In genomic region chr9:108111101-108111592, GRCm38 (mm10) we compare ENCODE assay signal across 7 mouse cellular contexts. TPM values are rescaled to one million over a fixed set of nuclear protein-coding genes. Genes with fewer than 3 reads are reported as not detected.
A peak's percentile ranks its signal among the peaks of the same experiment; 100 is the strongest.
DNase-seq lines count a peak whose midpoint lies in the region; ATAC-seq lines count a peak whose summit lies in the region.

No protein-coding gene starts in this region.

- H3K4me1 ChIP-seq in lung, embryonic 15.5 days, result peaks cover 12% of the 10 kb centered on the region
- H3K4me1 ChIP-seq in forebrain, embryonic 14.5 days (ENCODE audit: control insufficient read depth, insufficient read depth, low read length), result no peaks in the 10 kb centered on the region
- H3K4me1 ChIP-seq in limb, embryonic 15.5 days, result peaks cover 22% of the 10 kb centered on the region
- no peaks in the 10 kb centered on the region for H3K4me1 ChIP-seq in neural tube, embryonic 14.5 days (ENCODE audit: control insufficient read depth, insufficient read depth, low read length)

- no peak for DNase-seq in lung, adult 18-20 months
- peak; percentile 37 for DNase-seq in forebrain, embryonic 14.5 days (ENCODE audit: low spot score)
- DNase-seq in urinary bladder, postnatal 14 days (ENCODE audit: low spot score), result no peak
- no peak for DNase-seq in yolk sac, embryonic 10.5 days (ENCODE audit: low spot score)

- H3K27ac ChIP-seq in lung, embryonic 15.5 days, result no peak overlapping the region; the same call in 1 of the 2 replicates
- 0 out of 2 replicates have a peak overlapping the region, but pooled peaks have one; percentile 14 for H3K27ac ChIP-seq in forebrain, embryonic 14.5 days (ENCODE audit: low read depth, low read length)
- H3K27ac ChIP-seq in limb, embryonic 15.5 days, result 0 out of 2 replicates have a peak overlapping the region, but pooled peaks have one; percentile 8
- no peak overlapping the region for H3K27ac ChIP-seq in neural tube, embryonic 14.5 days (ENCODE audit: low read depth, low read length)

- H3K36me3 ChIP-seq in lung, embryonic 15.5 days, result no peaks in the 10 kb centered on the region
- peaks cover 75% of the 10 kb centered on the region for H3K36me3 ChIP-seq in forebrain, embryonic 14.5 days (ENCODE audit: control insufficient read depth, insufficient read depth, low read length)
- no peaks in the 10 kb centered on the region for H3K36me3 ChIP-seq in limb, embryonic 15.5 days
- H3K36me3 ChIP-seq in neural tube, embryonic 14.5 days (ENCODE audit: control insufficient read depth, insufficient read depth, low read length), result peaks cover 34% of the 10 kb centered on the region

- H3K27me3 ChIP-seq in lung, embryonic 15.5 days, result peaks cover 25% of the 10 kb centered on the region
- H3K27me3 ChIP-seq in forebrain, embryonic 14.5 days (replicated peaks; ENCODE audit: control insufficient read depth, insufficient read depth, low read length), result no peaks in the 10 kb centered on the region
- peaks cover 19% of the 10 kb centered on the region for H3K27me3 ChIP-seq in limb, embryonic 15.5 days
- H3K27me3 ChIP-seq in neural tube, embryonic 14.5 days (ENCODE audit: control insufficient read depth, insufficient read depth, low read length), result no peaks in the 10 kb centered on the region

- WGBS in lung, embryonic 15.5 days, result 3% methylated on average over 22 of the region's 22 CpGs
- 14% methylated on average over 22 of the region's 22 CpGs for WGBS in forebrain, embryonic 14.5 days
- 10% methylated on average over 22 of the region's 22 CpGs for WGBS in limb, embryonic 15.5 days
- 8% methylated on average over 18 of the region's 22 CpGs for WGBS in neural tube, embryonic 14.5 days

- H3K4me2 ChIP-seq in lung, embryonic 15.5 days, result peak overlapping the region; percentile 74
- H3K4me2 ChIP-seq in forebrain, embryonic 14.5 days (ENCODE audit: low read length), result no peak overlapping the region; the same call in 1 of the 2 replicates
- peak overlapping the region; percentile 60 for H3K4me2 ChIP-seq in limb, embryonic 15.5 days
- H3K4me2 ChIP-seq in neural tube, embryonic 14.5 days (ENCODE audit: low read depth, low read length), result peak overlapping the region; percentile 34; the same call in 1 of the 2 replicates

- no peaks in the 10 kb centered on the region for H3K9me3 ChIP-seq in lung, embryonic 15.5 days
- no peaks in the 10 kb centered on the region for H3K9me3 ChIP-seq in forebrain, embryonic 14.5 days (replicated peaks; ENCODE audit: control insufficient read depth, low read length)
- H3K9me3 ChIP-seq in limb, embryonic 15.5 days, result no peaks in the 10 kb centered on the region
- H3K9me3 ChIP-seq in neural tube, embryonic 14.5 days (ENCODE audit: control insufficient read depth, low read length), result no peaks in the 10 kb centered on the region

- H3K9ac ChIP-seq in lung, embryonic 15.5 days, result peak overlapping the region; percentile 31
- peak overlapping the region; percentile 35 for H3K9ac ChIP-seq in forebrain, embryonic 14.5 days (ENCODE audit: low read length)
- H3K9ac ChIP-seq in limb, embryonic 15.5 days, result peak overlapping the region; percentile 23
- peak overlapping the region; percentile 25; the same call in 1 of the 2 replicates for H3K9ac ChIP-seq in neural tube, embryonic 14.5 days (replicated peaks; ENCODE audit: low read depth, low read length)

- H3K4me3 ChIP-seq in lung, embryonic 15.5 days, result peak overlapping the region; percentile 32
- no peak overlapping the region for H3K4me3 ChIP-seq in forebrain, embryonic 14.5 days (ENCODE audit: low read depth, low read length)
- H3K4me3 ChIP-seq in limb, embryonic 15.5 days, result peak overlapping the region; percentile 30
- H3K4me3 ChIP-seq in neural tube, embryonic 14.5 days (ENCODE audit: low read depth, low read length), result no peak overlapping the region

- no peak for ATAC-seq in lung, embryonic 15.5 days (ENCODE audit: borderline replicate concordance, extremely low read depth, low FRiP score, low TSS enrichment)
- ATAC-seq in forebrain, embryonic 14.5 days, result no peak
- ATAC-seq in limb, embryonic 15.5 days (ENCODE audit: insufficient number of reproducible peaks, low FRiP score, low TSS enrichment, low read depth), result no peak
- ATAC-seq in neural tube, embryonic 14.5 days (ENCODE audit: low read depth), result no peak

RNA-seq across cellular contexts. Expression of gene Apeh, which starts 16.7 kb away (rescaled TPM):
- 57.8 and 59.1 TPM in 2 replicates for polyA plus RNA-seq in lung, embryonic 15.5 days (2015; fragmentation: Nextera tagmentation; extraction: Ambion mirVana)
- polyA plus RNA-seq in forebrain, embryonic 14.5 days (2014; fragmentation: Nextera tagmentation; extraction: Ambion mirVana), result 39.1 and 43.0 TPM in 2 replicates
- polyA plus RNA-seq in limb, embryonic 15.5 days (2015; fragmentation: Nextera tagmentation; extraction: Ambion mirVana), result 41.8 and 45.4 TPM in 2 replicates
- polyA plus RNA-seq in neural tube, embryonic 14.5 days (2014; fragmentation: Nextera tagmentation; extraction: Ambion mirVana), result 47.9 and 51.7 TPM in 2 replicates

RNA-seq across cellular contexts. Expression of gene Rnf123, which starts 28.0 kb away (rescaled TPM):
- polyA plus RNA-seq in lung, embryonic 15.5 days (2015; fragmentation: Nextera tagmentation; extraction: Ambion mirVana), result 22.3 and 28.4 TPM in 2 replicates
- polyA plus RNA-seq in forebrain, embryonic 14.5 days (2014; fragmentation: Nextera tagmentation; extraction: Ambion mirVana), result 37.5 and 42.7 TPM in 2 replicates
- 25.5 and 30.4 TPM in 2 replicates for polyA plus RNA-seq in limb, embryonic 15.5 days (2015; fragmentation: Nextera tagmentation; extraction: Ambion mirVana)
- polyA plus RNA-seq in neural tube, embryonic 14.5 days (2014; fragmentation: Nextera tagmentation; extraction: Ambion mirVana), result 47.7 and 55.7 TPM in 2 replicates

RNA-seq across cellular contexts. Expression of gene Mst1, which starts 30.9 kb away (rescaled TPM):
- polyA plus RNA-seq in lung, embryonic 15.5 days (2015; fragmentation: Nextera tagmentation; extraction: Ambion mirVana), result 0.25 and 0.35 TPM in 2 replicates
- not detected in 2 replicates for polyA plus RNA-seq in forebrain, embryonic 14.5 days (2014; fragmentation: Nextera tagmentation; extraction: Ambion mirVana)
- polyA plus RNA-seq in limb, embryonic 15.5 days (2015; fragmentation: Nextera tagmentation; extraction: Ambion mirVana), result 2.2 and 3.5 TPM in 2 replicates
- 0.08 TPM in 1 of 2 replicates, not detected in the other for polyA plus RNA-seq in neural tube, embryonic 14.5 days (2014; fragmentation: Nextera tagmentation; extraction: Ambion mirVana)

RNA-seq across cellular contexts. Expression of gene Amigo3, which starts 58.2 kb away (rescaled TPM):
- 2.5 and 2.9 TPM in 2 replicates for polyA plus RNA-seq in lung, embryonic 15.5 days (2015; fragmentation: Nextera tagmentation; extraction: Ambion mirVana)
- 2.2 and 2.3 TPM in 2 replicates for polyA plus RNA-seq in forebrain, embryonic 14.5 days (2014; fragmentation: Nextera tagmentation; extraction: Ambion mirVana)
- polyA plus RNA-seq in limb, embryonic 15.5 days (2015; fragmentation: Nextera tagmentation; extraction: Ambion mirVana), result 4.4 and 4.7 TPM in 2 replicates
- 2.8 and 3.5 TPM in 2 replicates for polyA plus RNA-seq in neural tube, embryonic 14.5 days (2014; fragmentation: Nextera tagmentation; extraction: Ambion mirVana)

Comparison
In these comparisons a context has a peak if more than half of its experiments do, and no peak if none do; other contexts are left out.
1. H3K27ac ChIP-seq: peak in forebrain, embryonic 14.5 days (single experiment) and limb, embryonic 15.5 days (single experiment); none in lung, embryonic 15.5 days (single experiment) and neural tube, embryonic 14.5 days (single experiment).
2. H3K4me3 ChIP-seq: peak in lung, embryonic 15.5 days (single experiment) and limb, embryonic 15.5 days (single experiment); none in forebrain, embryonic 14.5 days (single experiment) and neural tube, embryonic 14.5 days (single experiment).
3. Peak in every context shown above with its lines, with median percentiles within 50 percentile points of each other: H3K9ac ChIP-seq.